Mouse (Mus musculus) cerebellum, postnatal 4 days (tissue): ENCODE results near the gene C77080.

Experiments used
- DNase-seq, 2 experiments: peaks; one replicate each; pipeline ENCODE4 v3.0.0; 2022; ENCODE audit warnings: low spot score in 2 of 2, mixed read lengths in 1 of 2

The C77080 gene

GRCm38 (mm10) chr4:129268698-129269097 lies 7.5 kb upstream of the C77080 start:
- no peak for DNase-seq

- no peak for DNase-seq
Observed at GRCm38 (mm10) chr4:129266821-129267220, 5.6 kb upstream of the C77080 start.

GRCm38 (mm10) chr4:129266191-129266590 lies 5.0 kb upstream of the C77080 start:
- DNase-seq = no peak

- no peak for DNase-seq
Observed at GRCm38 (mm10) chr4:129263225-129264021, 2.2 kb upstream of the C77080 start.

GRCm38 (mm10) chr4:129260678-129261077 lies 526 bp downstream of the C77080 start:
- no peak for DNase-seq

- no peak for DNase-seq
Observed at GRCm38 (mm10) chr4:129259101-129259500, 2.1 kb downstream of the C77080 start.

DNA sequence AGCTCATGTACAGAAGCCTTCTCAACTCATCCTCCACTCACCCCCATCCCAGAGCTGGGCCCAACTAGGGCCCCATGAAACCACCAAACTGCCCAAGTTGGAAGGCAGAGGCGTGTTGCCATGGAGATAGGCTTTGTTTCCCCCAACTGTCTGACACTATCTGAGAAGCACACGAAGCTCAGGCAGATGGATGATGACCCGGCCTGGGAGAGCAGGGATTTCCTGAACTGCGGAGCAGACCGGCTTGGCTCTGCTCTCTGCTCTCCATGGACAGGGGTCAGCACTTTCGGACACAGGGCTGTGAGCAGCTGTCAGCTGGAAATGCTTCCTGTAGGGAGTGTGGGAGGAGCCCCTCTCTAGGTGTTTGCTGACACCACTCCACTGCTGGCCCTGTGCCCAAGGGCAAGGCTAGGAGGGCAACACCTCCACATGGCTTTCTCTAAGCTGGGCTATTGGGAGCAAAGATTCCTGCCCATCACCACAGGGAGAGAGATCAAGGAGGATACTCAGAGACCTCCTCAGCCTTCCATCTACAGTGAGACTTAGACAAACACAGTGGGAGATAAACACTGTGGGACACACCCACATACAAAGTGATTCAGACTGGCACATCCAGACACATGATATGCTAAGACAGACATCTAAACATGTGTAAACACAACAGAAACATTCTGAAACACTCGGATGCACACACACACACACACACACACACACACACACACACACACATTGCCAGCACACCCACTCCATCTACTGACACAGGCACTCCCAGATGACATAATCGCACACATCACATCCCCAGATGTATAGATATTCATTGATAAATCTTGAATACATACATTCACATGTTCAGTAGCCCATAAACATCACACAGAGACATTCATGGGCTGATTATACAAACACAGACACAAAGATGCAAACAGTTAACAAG lies 4.5 kb downstream of the C77080 start:
- DNase-seq = no peak

DNA sequence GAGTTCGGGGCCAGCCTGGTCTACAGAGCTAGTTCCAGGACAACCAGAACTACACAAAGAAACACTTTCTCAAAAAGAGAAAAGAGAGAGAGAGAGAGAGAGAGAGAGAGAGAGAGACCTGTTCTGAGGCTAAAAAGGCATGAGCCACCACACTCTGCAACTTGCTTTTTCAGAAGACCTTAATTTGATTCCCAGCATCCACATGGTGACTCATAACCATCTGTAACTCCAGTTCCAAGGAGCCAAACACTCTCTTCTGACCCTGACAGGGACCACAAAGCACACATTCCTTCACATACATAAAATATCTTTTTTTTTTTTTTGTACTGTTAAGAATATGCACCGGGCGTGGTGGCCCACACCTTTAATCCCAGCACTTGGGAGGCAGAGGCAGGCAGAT lies 6.6 kb downstream of the C77080 start:
- no peak for DNase-seq

GRCm38 (mm10) chr4:129252492-129252891 lies 8.7 kb downstream of the C77080 start:
- DNase-seq = no peak

DNA sequence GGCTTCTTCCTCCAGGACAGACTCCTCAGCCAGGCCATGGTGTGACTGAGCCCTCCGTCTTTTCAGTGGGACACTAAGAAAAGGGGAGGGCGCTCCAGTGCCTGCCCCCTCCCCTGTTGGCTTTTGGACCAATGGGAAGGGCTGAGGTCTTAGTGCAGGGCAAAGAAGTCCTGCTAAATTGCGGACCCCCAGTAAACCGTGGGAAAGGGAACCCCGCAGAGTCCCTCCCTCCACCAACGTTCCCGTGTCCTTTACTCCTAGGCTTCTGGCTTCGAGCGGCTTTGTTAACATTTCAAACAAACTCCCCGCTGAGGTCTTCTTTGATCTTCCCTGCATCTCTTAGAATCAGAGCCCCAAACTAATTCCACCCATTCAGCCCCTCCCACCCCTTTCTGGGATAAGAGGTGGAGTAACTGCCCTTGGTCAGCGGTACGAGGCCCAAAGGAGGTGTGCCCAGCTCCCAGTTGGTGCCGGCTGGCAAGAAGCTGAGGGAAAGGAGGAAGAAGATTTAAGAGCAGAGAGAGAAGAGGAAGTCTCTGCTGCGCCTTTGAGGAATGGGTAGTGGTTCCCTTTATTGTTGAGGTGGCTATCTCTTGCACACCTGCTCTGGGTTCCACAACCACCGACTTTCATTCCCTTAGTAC lies 9.6 kb downstream of the C77080 start:
- no peak for DNase-seq

GRCm38 (mm10) chr4:129250759-129251481 lies 10.3 kb downstream of the C77080 start:
- DNase-seq = no peak

DNA sequence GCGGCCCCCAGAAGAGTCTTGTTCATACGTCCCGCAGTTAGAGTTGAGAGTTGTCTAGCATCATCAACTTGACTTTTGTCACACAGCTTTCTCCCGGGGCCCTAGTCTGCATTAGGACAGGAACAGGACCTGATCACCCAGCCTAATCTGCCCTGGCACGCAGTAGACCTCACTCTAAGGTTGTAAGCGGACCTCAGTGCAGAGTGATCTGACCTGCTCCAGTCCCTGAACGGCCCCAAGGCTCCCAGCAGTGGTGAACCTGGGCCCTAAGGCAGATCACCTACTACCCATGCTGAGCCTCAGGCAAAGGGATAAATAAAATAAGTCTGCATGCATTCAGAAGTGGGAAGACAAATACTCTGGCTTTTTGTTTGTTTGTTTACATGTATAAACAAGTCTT lies 11.9 kb downstream of the C77080 start:
- DNase-seq = no peak

GRCm38 (mm10) chr4:129248243-129248767 lies 12.9 kb downstream of the C77080 start:
- DNase-seq = no peak

DNA sequence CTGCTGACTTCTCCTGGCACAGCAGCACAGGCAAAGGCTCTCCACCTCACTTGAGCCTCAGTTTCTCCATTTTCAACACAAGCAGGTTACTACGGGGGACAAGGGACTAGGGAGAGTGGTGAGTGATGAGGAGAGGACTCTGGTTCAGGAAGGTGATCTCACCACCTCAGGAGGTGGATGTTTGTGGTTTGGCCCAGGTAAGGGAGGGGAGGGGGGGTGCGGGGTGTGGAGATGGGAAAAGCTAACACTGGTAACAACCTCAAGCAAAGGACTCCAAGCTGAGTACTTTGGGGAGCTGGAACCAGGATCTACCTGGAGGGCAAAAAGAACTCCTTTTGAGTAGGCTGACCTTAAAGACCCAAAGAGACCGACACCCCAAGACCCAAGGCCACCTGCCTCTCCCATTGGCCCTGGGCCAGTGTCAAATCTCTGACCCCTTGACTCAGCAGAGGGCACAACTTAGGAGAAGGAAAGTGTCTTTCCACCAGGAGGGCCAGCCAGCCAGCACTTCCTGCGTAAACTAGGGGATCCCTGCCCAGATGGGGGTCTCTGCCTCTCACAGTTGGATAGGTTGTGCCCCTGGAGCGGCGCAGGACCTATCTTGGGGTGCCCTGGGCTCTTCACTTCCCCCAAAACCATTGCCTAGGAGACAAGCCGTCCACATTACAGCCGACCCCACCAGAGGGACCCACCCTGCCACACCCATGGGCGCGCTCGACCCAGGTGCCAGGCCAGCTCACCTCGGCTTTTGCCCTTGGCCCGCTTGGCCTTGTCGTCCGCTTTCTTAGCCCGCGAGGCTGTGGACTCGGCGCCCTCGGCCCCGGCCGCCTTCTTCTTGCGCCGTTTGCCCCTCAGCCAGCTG lies 13.6 kb downstream of the C77080 start:
- no peak for DNase-seq

- DNase-seq = no peak
Observed at GRCm38 (mm10) chr4:129246360-129247301, 14.6 kb downstream of the C77080 start.

DNA sequence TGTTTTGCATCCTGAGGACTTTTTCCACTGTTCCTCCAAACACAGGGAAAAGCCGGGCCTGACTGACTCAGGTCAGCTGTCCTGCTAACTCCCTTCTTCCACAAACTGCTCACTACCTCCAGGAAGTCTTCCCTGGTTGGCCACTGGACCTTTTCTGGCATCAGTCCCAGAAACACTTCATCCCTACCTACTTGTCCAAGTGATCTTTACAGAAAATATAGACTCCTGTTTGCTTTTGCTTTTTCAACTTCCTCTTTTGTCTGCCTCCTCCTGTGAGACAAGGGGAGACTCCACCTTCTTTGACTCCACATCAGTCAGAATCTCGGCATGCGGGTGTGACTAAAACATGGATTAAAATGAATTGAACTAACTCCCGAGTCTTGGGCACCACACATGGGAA lies 16.4 kb downstream of the C77080 start:
- no peak for DNase-seq

DNA sequence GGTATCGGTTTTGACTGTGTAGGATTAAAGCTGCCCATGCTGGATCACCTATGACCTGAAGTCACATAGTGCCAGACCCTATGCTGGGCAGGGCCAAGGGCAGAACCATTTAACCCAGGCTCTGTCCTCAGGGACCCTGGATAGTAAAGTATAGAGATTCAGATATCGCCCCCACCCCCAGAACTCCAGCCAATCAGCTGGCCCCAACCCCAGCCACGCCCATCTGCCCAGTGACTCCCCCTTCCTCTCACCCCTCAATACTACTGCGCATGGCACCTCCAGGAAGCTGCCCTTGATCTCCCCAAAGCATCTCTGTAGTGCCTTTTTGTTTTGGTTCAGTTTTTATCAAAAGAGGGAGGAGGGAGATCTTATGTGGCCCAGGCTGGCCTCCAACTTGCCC lies 18.4 kb downstream of the C77080 start:
- no peak for DNase-seq

- DNase-seq = no peak
Observed at GRCm38 (mm10) chr4:129242327-129242726, 18.9 kb downstream of the C77080 start.

DNA sequence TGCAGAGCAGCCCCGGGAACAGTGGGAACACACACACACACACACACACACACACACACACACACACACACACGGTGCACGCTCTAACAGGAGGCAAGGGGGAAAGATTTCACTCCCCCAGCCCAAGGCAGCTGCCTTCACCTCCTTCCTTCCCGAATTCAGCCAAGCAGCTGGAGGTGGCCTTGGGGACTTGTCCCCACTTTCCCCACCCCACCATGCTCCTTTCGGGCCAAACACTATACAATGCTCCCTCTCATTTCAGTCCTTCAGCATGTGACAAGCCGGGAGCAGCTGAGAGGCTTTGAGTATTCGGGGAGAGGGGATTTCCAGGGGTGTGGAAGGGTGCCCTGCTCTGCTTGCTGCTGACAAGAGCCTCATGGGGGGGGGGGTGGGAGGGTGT lies 19.3 kb downstream of the C77080 start:
- no peak for DNase-seq
